Mouse (Mus musculus) midbrain, embryonic 15.5 days (tissue): ENCODE results near the gene 1700001K19Rik. TPM values are rescaled to one million over a fixed set of nuclear protein-coding genes. Genes with fewer than 3 reads are reported as not detected.
"Not testable (repeated sequence)": the region's sequence is repeated elsewhere in the genome, so short reads cannot be mapped to it uniquely, and the experiment has no call there.

Experiments used
- ATAC-seq: fragments of 200-750 bp; cut with Nextera tagmentation; replicated peaks from 2 replicates; pipeline ENCODE4 v1.8.0; 2017; ENCODE audit warnings: moderate TSS enrichment
- H3K27ac ChIP-seq: fragments of 300-500 bp; sonication (generic); 2 replicates; pipeline ENCODE4 v1.5.1; 2015; ENCODE audit warnings: mild to moderate bottlenecking, inconsistent platforms
- H3K27me3 ChIP-seq: fragments of 300-500 bp; sonication (generic); replicated peaks from 2 replicates; pipeline ENCODE4 v1.6.1; 2015; ENCODE audit warnings: inconsistent platforms
- H3K36me3 ChIP-seq: fragments of 300-500 bp; sonication (generic); replicated peaks from 2 replicates; pipeline ENCODE4 v1.6.1; 2015; ENCODE audit warnings: inconsistent platforms
- H3K4me1 ChIP-seq: fragments of 300-500 bp; sonication (generic); 2 replicates; pipeline ENCODE4 v1.6.1; 2015; ENCODE audit warnings: inconsistent platforms
- H3K4me2 ChIP-seq: fragments of 300-500 bp; sonication (generic); 2 replicates; pipeline ENCODE4 v1.6.1; 2015; ENCODE audit warnings: inconsistent platforms, mild to moderate bottlenecking, moderate library complexity
- H3K4me3 ChIP-seq: fragments of 300-500 bp; sonication (generic); 2 replicates; pipeline ENCODE4 v1.5.1; 2015; ENCODE audit warnings: mild to moderate bottlenecking, inconsistent platforms
- H3K9ac ChIP-seq: fragments of 300-500 bp; sonication (generic); 2 replicates; pipeline ENCODE4 v1.6.1; 2015; ENCODE audit warnings: mild to moderate bottlenecking, inconsistent platforms
- H3K9me3 ChIP-seq: fragments of 300-500 bp; sonication (generic); 2 replicates; pipeline ENCODE4 v1.6.1; 2016; ENCODE audit warnings: inconsistent platforms
- WGBS: fragments of 180-500 bp; shearing (Covaris S2); methylation state at CpG from one replicate; pipeline ENCODE4 v1.1.7; 2015; ENCODE audit warnings: mixed read lengths; 5-methylcytosine and 5-hydroxymethylcytosine counted together
- polyA plus RNA-seq: library from polyadenylated mRNA; unstranded; fragments of >200 nt; fragmentation: Nextera tagmentation; extraction: Ambion mirVana; gene quantifications from 2 replicates; pipeline ENCODE4 v1.2.1, GENCODE M21; 2015

The 1700001K19Rik gene
- polyA plus RNA-seq, 1 experiment from 2014 or later, result not detected

- WGBS, result 90% methylated on average over 6 of the region's 6 CpGs
- H3K36me3 ChIP-seq, result peaks cover 38% of the 10 kb centered on the region
- no peak overlapping the region for H3K4me3 ChIP-seq
Measured at GRCm38 (mm10) chr12:110689919-110690643, 7.7 kb upstream of the 1700001K19Rik start.

GRCm38 (mm10) chr12:110688921-110689320 lies 6.5 kb upstream of the 1700001K19Rik start:
- not testable (repeated sequence) for H3K9me3 ChIP-seq, H3K4me1 ChIP-seq, H3K27ac ChIP-seq, ATAC-seq, H3K4me2 ChIP-seq, H3K4me3 ChIP-seq, H3K9ac ChIP-seq, H3K27me3 ChIP-seq
- 95% methylated on average over 3 of the region's 3 CpGs for WGBS
- H3K36me3 ChIP-seq, result peaks cover 36% of the 10 kb centered on the region

More at GRCm38 (mm10) chr12:110689919-110690643, 7.7 kb upstream of the 1700001K19Rik start:
- no peaks in the 10 kb centered on the region for H3K27me3 ChIP-seq
- ATAC-seq, result no peak
- H3K4me1 ChIP-seq, result peaks cover 14% of the 10 kb centered on the region
- no peak overlapping the region for H3K4me2 ChIP-seq
- H3K27ac ChIP-seq, result no peak overlapping the region
- H3K9ac ChIP-seq, result no peak overlapping the region
- no peaks in the 10 kb centered on the region for H3K9me3 ChIP-seq

DNA sequence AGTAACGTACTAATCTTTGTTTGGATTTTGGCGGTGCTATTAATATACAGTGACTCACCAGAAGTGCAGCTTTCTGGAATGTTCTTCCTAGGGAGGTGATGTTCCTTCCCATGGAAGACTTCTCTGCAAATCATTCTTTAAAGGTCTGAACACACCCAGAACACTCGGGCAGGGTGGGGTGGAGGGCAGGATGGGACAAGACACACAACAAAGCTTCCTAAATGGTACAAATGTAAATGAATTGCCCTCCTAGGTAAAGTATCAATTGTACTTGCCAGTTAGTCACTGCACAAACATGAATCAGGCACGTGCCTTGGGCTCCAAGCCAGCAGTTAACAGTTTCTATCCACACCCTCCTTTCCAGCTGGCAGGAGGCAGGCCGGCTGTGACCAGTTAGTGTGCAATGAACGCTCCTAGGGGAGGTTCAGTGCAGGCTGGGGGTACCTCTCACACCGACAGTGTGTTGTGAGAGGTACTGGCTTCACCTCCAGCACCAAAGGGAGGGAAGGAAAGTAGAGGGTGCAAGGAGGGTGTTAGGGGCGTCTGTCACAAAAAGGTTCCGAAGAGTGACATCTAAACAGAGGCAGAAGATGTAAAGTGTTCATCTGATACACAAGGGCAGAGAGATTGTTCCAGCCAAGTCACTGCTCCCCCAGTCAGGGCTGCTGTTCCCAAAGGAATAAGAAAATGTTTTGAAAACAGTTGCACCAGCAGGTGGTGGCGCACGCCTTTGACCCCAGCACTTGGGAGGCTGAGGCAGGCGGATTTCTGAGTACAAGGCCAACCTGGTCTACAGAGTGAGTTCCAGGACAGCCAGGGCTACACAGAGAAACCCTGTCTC lies 5.7 kb upstream of the 1700001K19Rik start:
- H3K4me3 ChIP-seq, result no peak overlapping the region
- WGBS, result 82% methylated on average over 12 of the region's 12 CpGs
- peaks cover 36% of the 10 kb centered on the region for H3K36me3 ChIP-seq
- no peak overlapping the region for H3K4me2 ChIP-seq
- H3K9me3 ChIP-seq, result no peaks in the 10 kb centered on the region
- H3K9ac ChIP-seq, result no peak overlapping the region
- no peaks in the 10 kb centered on the region for H3K27me3 ChIP-seq
- no peak for ATAC-seq
- H3K4me1 ChIP-seq, result no peaks in the 10 kb centered on the region
- H3K27ac ChIP-seq, result no peak overlapping the region

GRCm38 (mm10) chr12:110683580-110683979 lies 1.2 kb upstream of the 1700001K19Rik start:
- Histone ChIP-seq H3K27me3 (no peaks in the 10 kb centered on the region), H3K4me3 (no peak overlapping the region), H3K4me2 (no peak overlapping the region), H3K4me1 (no peaks in the 10 kb centered on the region), H3K9me3 (no peaks in the 10 kb centered on the region), H3K27ac (no peak overlapping the region), H3K36me3 (0 out of 2 replicates have a peak, but pooled peaks cover 7% of the 10 kb centered on the region), H3K9ac (no peak overlapping the region)
- WGBS, result no CpG with 5 or more reads among the region's 1 CpGs
- no peak for ATAC-seq

DNA sequence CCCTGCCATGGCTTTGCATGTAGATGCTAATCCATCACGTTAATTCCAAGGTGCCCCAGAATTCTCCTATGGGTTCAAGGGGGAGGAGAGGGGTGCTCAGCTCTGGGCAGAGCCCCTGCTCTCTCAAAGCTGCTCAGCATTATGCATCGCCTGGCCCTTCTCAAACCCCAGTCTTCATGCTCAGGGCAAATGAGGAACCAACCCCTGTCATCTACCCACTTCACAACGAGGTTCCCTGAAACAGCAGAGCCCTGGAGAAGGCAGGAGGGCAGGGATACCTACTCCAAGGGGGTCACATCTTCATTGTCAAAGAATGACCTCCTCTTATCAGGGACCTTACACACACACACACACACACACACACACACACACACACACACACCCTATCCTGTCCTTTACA lies 541 bp downstream of the 1700001K19Rik start:
- H3K27ac ChIP-seq, result no peak overlapping the region
- no peaks in the 10 kb centered on the region for H3K27me3 ChIP-seq
- H3K9me3 ChIP-seq, result no peaks in the 10 kb centered on the region
- no peaks in the 10 kb centered on the region for H3K4me1 ChIP-seq
- WGBS, result 52% methylated on average over 3 of the region's 3 CpGs
- H3K9ac ChIP-seq, result no peak overlapping the region
- H3K36me3 ChIP-seq, result no peaks in the 10 kb centered on the region
- no peak for ATAC-seq
- H3K4me2 ChIP-seq, result no peak overlapping the region
- H3K4me3 ChIP-seq, result no peak overlapping the region

- H3K4me2 ChIP-seq, result no peak overlapping the region
- ATAC-seq, result no peak
- H3K4me3 ChIP-seq, result no peak overlapping the region
- H3K36me3 ChIP-seq, result no peaks in the 10 kb centered on the region
- WGBS, result 50% methylated on average over 7 of the region's 7 CpGs
- H3K9me3 ChIP-seq, result no peaks in the 10 kb centered on the region
- no peaks in the 10 kb centered on the region for H3K27me3 ChIP-seq
- no peak overlapping the region for H3K9ac ChIP-seq
- no peaks in the 10 kb centered on the region for H3K4me1 ChIP-seq
- H3K27ac ChIP-seq, result no peak overlapping the region
Measured at GRCm38 (mm10) chr12:110681191-110681590, 1.2 kb downstream of the 1700001K19Rik start.

DNA sequence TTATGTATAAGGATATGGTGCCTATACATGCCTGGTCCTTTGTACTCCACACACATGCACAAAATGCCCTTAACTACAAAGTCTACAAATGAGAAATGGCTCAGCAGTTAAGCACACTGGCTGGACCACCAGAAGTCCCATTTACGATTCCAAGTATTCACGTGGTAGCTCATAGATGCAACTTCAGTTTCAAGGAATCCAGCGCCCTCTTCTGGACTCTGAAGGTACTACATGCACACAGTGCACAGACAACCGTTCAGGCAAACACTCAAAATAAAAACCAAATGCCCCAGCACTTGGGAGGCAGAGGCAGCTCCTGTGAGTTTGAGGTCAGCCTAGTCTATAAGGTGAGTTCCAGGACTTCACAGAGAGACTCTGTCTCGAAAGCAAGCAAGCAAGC lies 8.2 kb downstream of the 1700001K19Rik start:
- no peak for ATAC-seq
- Histone ChIP-seq H3K4me1 (no peaks in the 10 kb centered on the region), H3K9me3 (no peaks in the 10 kb centered on the region), H3K27me3 (no peaks in the 10 kb centered on the region), H3K4me3 (no peak overlapping the region), H3K9ac (no peak overlapping the region), H3K36me3 (0 out of 2 replicates have a peak, but pooled peaks cover 4% of the 10 kb centered on the region), H3K27ac (no peak overlapping the region), H3K4me2 (no peak overlapping the region)
- WGBS, result 51% methylated on average over 5 of the region's 5 CpGs

- no peak for ATAC-seq
- H3K36me3 ChIP-seq, result peaks cover 67% of the 10 kb centered on the region
- WGBS, result 92% methylated on average over 13 of the region's 13 CpGs
- H3K4me2 ChIP-seq, result no peak overlapping the region
- H3K9ac ChIP-seq, result no peak overlapping the region
- H3K9me3 ChIP-seq, result no peaks in the 10 kb centered on the region
- H3K4me1 ChIP-seq, result no peaks in the 10 kb centered on the region
- H3K4me3 ChIP-seq, result no peak overlapping the region
- H3K27me3 ChIP-seq, result no peaks in the 10 kb centered on the region
- H3K27ac ChIP-seq, result no peak overlapping the region
Measured at GRCm38 (mm10) chr12:110667466-110668077, 14.8 kb downstream of the 1700001K19Rik start.

DNA sequence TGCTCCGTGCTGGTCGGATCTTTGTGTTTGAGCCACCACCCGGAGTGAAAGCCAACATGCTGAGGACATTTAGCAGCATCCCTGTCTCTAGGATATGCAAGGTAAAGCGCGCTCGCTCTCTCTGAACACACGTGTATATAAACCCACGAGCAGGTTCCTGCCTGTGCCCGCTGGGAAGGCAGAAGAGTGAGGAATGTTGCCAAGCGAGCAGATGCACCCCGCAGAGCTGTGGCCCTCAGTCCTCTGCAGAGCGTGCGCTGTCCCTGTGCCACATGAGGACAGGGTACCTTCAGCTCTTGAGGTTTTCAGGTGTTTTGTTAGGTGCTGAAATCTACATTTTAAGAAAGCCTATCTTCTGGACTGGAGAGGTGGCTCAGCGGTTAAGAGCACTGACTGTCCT lies 20.7 kb downstream of the 1700001K19Rik start:
- Histone ChIP-seq H3K9me3 (no peaks in the 10 kb centered on the region), H3K27me3 (no peaks in the 10 kb centered on the region), H3K4me3 (no peak overlapping the region), H3K27ac (no peak overlapping the region), H3K4me2 (no peak overlapping the region), H3K4me1 (no peaks in the 10 kb centered on the region), H3K36me3 (peaks cover 98% of the 10 kb centered on the region), H3K9ac (no peak overlapping the region)
- WGBS, result 96% methylated on average over 14 of the region's 14 CpGs
- ATAC-seq, result no peak

GRCm38 (mm10) chr12:110651464-110651863 lies 31.0 kb downstream of the 1700001K19Rik start:
- ATAC-seq, result no peak
- Histone ChIP-seq H3K9ac (no peak overlapping the region), H3K27ac (no peak overlapping the region), H3K4me1 (no peaks in the 10 kb centered on the region), H3K4me3 (no peak overlapping the region), H3K36me3 (peaks cover 89% of the 10 kb centered on the region), H3K9me3 (no peaks in the 10 kb centered on the region), H3K27me3 (no peaks in the 10 kb centered on the region), H3K4me2 (no peak overlapping the region)
- WGBS, result 98% methylated on average over 17 of the region's 17 CpGs

- Histone ChIP-seq H3K9ac (no peak overlapping the region), H3K36me3 (peaks cover 89% of the 10 kb centered on the region), H3K27ac (no peak overlapping the region), H3K4me1 (no peaks in the 10 kb centered on the region), H3K27me3 (no peaks in the 10 kb centered on the region), H3K4me2 (no peak overlapping the region), H3K9me3 (no peaks in the 10 kb centered on the region), H3K4me3 (no peak overlapping the region)
- 87% methylated on average over 8 of the region's 8 CpGs for WGBS
- no peak for ATAC-seq
Measured at GRCm38 (mm10) chr12:110650241-110650641, 32.2 kb downstream of the 1700001K19Rik start.

DNA sequence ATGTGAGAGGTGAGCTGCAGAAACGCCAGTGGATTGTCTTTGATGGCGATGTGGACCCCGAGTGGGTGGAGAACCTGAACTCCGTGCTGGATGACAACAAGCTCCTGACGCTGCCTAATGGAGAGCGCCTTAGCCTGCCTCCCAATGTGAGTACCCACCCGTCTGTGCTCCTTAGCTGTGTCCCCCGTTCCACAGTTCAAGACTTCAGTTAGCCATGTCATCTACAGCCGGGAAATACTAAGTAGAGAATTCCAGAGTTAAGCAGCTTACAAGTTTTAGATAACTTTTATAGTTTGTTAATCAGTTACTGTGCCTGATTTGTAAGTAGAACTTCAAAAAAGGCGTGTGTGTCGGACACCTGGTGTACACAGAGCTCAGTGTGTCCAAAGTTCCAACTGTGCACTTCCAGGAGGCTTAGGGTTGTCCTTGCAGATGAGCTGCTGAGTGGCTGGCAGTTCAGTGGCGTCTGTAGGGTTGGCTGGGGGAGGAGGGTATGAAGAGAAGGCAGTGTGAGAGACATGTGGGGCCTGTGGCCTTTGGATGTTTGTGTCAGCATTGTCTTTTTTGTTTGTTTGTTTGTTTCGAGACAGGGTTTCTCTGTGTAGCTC lies 44.8 kb downstream of the 1700001K19Rik start:
- 94% methylated on average over 13 of the region's 13 CpGs for WGBS
- H3K27me3 ChIP-seq, result no peaks in the 10 kb centered on the region
- peaks cover 96% of the 10 kb centered on the region for H3K36me3 ChIP-seq

More for the DNA sequence above, 44.8 kb downstream of the 1700001K19Rik start:
- Histone ChIP-seq H3K4me3 (no peak overlapping the region), H3K4me2 (no peak overlapping the region), H3K27ac (no peak overlapping the region), H3K9ac (no peak overlapping the region), H3K9me3 (no peaks in the 10 kb centered on the region), H3K4me1 (no peaks in the 10 kb centered on the region)
- no peak for ATAC-seq
